Mouse (Mus musculus): ENCODE results near the gene Arl6. TPM values are rescaled to one million over a fixed set of nuclear protein-coding genes. Genes with fewer than 3 reads are reported as not detected.
A peak's percentile ranks its signal among the peaks of the same experiment; 100 is the strongest.

Arl6 gene
- polyA plus RNA-seq, 1 experiment = 23.1 TPM

- H3K4me3 ChIP-seq (ENCODE audit: insufficient read depth, low read length) = no peak overlapping the region
Measured at GRCm38 (mm10) chr16:59615675-59616074, 23.5 kb downstream of the Arl6 start.

GRCm38 (mm10) chr16:59610750-59611149, 28.4 kb downstream of the Arl6 start:
- Histone ChIP-seq H3K27ac (ENCODE audit: insufficient read depth, low read length) (no peak overlapping the region), H3K4me1 (ENCODE audit: control insufficient read depth, insufficient read depth, low read length) (no peaks in the 10 kb centered on the region), H3K4me3 (ENCODE audit: insufficient read depth, low read length) (no peak overlapping the region)
- TF ChIP-seq POLR2A (IDR thresholded peaks at IDR 0.05; ENCODE audit: extremely low read depth, insufficient read depth, low read length) (no peak), CTCF (IDR thresholded peaks at IDR 0.05; ENCODE audit: extremely low read depth, insufficient read depth, low read length) (no peak)

More at GRCm38 (mm10) chr16:59615675-59616074, 23.5 kb downstream of the Arl6 start:
- Histone ChIP-seq H3K27ac (ENCODE audit: insufficient read depth, low read length) (no peak overlapping the region), H3K4me1 (ENCODE audit: control insufficient read depth, insufficient read depth, low read length) (peaks cover 1% of the 10 kb centered on the region)
- TF ChIP-seq CTCF (IDR thresholded peaks at IDR 0.05; ENCODE audit: extremely low read depth, insufficient read depth, low read length) (no peak), POLR2A (IDR thresholded peaks at IDR 0.05; ENCODE audit: extremely low read depth, insufficient read depth, low read length) (no peak)

DNA sequence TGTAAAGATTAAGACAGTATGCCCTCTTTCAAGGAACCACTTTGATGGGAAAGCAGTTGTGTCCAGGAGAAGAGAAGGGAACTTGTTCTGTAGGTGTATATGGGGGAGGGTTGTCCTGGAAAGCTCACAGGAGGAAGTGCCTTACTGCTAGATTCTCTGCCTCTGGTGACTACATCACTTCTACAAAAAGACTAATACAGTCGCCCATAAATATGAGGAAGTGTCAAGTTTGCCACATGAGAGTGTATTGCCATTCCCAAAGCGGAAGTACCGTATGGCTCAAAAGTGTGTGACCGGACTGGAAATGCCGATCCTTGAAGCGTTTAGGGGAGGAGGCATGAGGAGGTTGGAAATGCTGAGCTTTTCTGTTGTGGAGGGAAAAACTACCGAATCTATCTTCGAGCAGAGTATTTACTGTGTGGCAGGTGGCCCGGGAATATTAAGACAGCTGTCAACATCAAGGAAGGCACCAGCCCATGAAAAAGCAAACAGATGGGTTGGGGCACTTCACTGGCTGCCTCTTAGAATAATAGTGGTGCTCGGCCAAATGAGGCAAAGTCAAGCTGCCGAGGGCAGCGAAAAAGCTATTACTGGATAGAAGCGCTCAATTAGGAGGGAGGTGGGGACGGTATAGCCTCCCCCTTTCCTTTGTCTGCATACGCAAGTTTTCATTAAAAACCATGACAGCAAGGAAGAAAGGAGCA, 35.0 kb downstream of the Arl6 start:
- no peaks in the 10 kb centered on the region for H3K4me1 ChIP-seq (ENCODE audit: control insufficient read depth, insufficient read depth, low read length)
- TF ChIP-seq CTCF (IDR thresholded peaks at IDR 0.05; ENCODE audit: extremely low read depth, insufficient read depth, low read length) (no peak), POLR2A (IDR thresholded peaks at IDR 0.05; ENCODE audit: extremely low read depth, insufficient read depth, low read length) (no peak)
- no peak overlapping the region for H3K4me3 ChIP-seq (ENCODE audit: insufficient read depth, low read length)
- no peak overlapping the region for H3K27ac ChIP-seq (ENCODE audit: insufficient read depth, low read length)

DNA sequence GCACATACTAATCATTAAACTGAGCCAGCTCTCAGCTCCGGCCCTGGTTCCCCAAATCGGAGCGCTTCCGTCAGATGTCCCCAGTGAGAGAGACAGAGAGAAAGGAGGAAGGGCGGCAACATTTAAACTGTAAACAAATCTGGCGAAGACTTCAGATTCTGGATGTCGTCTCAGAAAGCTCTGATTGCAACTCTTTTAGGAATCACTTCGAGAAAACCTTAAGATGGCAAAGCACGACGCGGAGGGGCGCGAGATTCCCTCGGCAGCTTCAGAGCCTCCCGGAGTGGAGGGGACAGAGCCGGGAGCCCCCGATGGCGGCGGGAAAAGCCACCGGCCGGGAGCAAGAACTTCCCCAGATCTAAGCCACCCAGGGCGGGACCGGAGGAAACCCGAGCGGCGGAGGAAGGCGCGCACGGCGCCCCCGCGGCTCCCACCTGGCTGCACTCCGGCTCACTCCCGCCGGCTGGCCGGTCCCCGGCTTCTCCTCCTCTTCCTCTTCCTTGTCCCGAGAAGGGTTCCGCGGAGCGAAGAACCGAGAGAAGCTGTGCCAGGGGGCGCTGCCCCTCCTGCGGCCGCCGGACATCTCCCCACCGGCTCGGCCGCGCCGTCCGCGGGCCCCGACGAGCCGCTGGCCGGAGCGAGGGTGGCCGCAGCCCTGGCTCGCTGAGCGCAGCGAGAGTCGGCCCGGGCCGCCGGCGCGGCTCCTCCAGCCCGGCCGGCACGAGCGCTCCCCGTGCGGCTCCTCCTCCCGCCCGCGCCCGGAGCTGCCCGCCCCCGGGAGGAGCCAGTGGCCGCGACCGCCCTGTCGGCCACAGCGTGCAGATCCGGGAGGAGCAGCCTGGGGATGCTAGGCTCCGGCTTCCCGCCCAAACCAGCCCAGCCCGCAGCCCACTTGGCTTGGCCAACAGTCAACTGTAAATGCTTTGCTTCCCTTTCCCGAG, 38.6 kb downstream of the Arl6 start, which contains the start of gene Crybg3:
TSS of gene Crybg3 (minus strand) at position 669 of the 941 bp plus-strand sequence.
- Histone ChIP-seq H3K27ac (ENCODE audit: insufficient read depth, low read length) (peak within 1 kb of the TSS; percentile 68; the same call in 1 of the 2 replicates), H3K4me3 (ENCODE audit: insufficient read depth, low read length) (peak within 1 kb of the TSS; percentile 40), H3K4me1 (ENCODE audit: control insufficient read depth, insufficient read depth, low read length) (no peaks in the 10 kb centered on the region)
- TF ChIP-seq CTCF (IDR thresholded peaks at IDR 0.05; ENCODE audit: extremely low read depth, insufficient read depth, low read length) = no peak
- TF ChIP-seq POLR2A (IDR thresholded peaks at IDR 0.05; ENCODE audit: extremely low read depth, insufficient read depth, low read length) = no peak

- Histone ChIP-seq H3K4me1 (ENCODE audit: control insufficient read depth, insufficient read depth, low read length) (no peaks in the 10 kb centered on the region), H3K4me3 (ENCODE audit: insufficient read depth, low read length) (peak overlapping the region; percentile 40), H3K27ac (ENCODE audit: insufficient read depth, low read length) (peak overlapping the region; percentile 78)
- TF ChIP-seq CTCF (IDR thresholded peaks at IDR 0.05; ENCODE audit: extremely low read depth, insufficient read depth, low read length) (no peak), POLR2A (IDR thresholded peaks at IDR 0.05; ENCODE audit: extremely low read depth, insufficient read depth, low read length) (no peak)
Measured at GRCm38 (mm10) chr16:59599411-59600265, 39.6 kb downstream of the Arl6 start.

GRCm38 (mm10) chr16:59598997-59599396, 40.2 kb downstream of the Arl6 start:
- no peak for TF ChIP-seq POLR2A (IDR thresholded peaks at IDR 0.05; ENCODE audit: extremely low read depth, insufficient read depth, low read length)
- no peaks in the 10 kb centered on the region for H3K4me1 ChIP-seq (ENCODE audit: control insufficient read depth, insufficient read depth, low read length)
- H3K27ac ChIP-seq (ENCODE audit: insufficient read depth, low read length) = peak overlapping the region; percentile 78
- no peak overlapping the region for H3K4me3 ChIP-seq (ENCODE audit: insufficient read depth, low read length)

GRCm38 (mm10) chr16:59597256-59597655, 41.9 kb downstream of the Arl6 start:
- no peaks in the 10 kb centered on the region for H3K4me1 ChIP-seq (ENCODE audit: control insufficient read depth, insufficient read depth, low read length)
- TF ChIP-seq CTCF (IDR thresholded peaks at IDR 0.05; ENCODE audit: extremely low read depth, insufficient read depth, low read length) = no peak
- no peak overlapping the region for H3K27ac ChIP-seq (ENCODE audit: insufficient read depth, low read length)
- H3K4me3 ChIP-seq (ENCODE audit: insufficient read depth, low read length) = no peak overlapping the region

GRCm38 (mm10) chr16:59594714-59595113, 44.5 kb downstream of the Arl6 start:
- Histone ChIP-seq H3K4me3 (ENCODE audit: insufficient read depth, low read length) (no peak overlapping the region), H3K27ac (ENCODE audit: insufficient read depth, low read length) (no peak overlapping the region), H3K4me1 (ENCODE audit: control insufficient read depth, insufficient read depth, low read length) (no peaks in the 10 kb centered on the region)
- TF ChIP-seq POLR2A (IDR thresholded peaks at IDR 0.05; ENCODE audit: extremely low read depth, insufficient read depth, low read length) = no peak
- no peak for TF ChIP-seq CTCF (IDR thresholded peaks at IDR 0.05; ENCODE audit: extremely low read depth, insufficient read depth, low read length)

GRCm38 (mm10) chr16:59590790-59591189, 48.4 kb downstream of the Arl6 start:
- no peaks in the 10 kb centered on the region for H3K4me1 ChIP-seq (ENCODE audit: control insufficient read depth, insufficient read depth, low read length)

More at GRCm38 (mm10) chr16:59590790-59591189, 48.4 kb downstream of the Arl6 start:
- TF ChIP-seq CTCF (IDR thresholded peaks at IDR 0.05; ENCODE audit: extremely low read depth, insufficient read depth, low read length) (no peak), POLR2A (IDR thresholded peaks at IDR 0.05; ENCODE audit: extremely low read depth, insufficient read depth, low read length) (no peak)
- Histone ChIP-seq H3K4me3 (ENCODE audit: insufficient read depth, low read length) (no peak overlapping the region), H3K27ac (ENCODE audit: insufficient read depth, low read length) (no peak overlapping the region)

All from cortical plate, adult 2 months (tissue).